Comparison of ENCODE assay signal across 21 mouse cellular contexts in genomic region chr15:68412156-68412555, GRCm38 (mm10).
"Had no signal": no experiment of that assay in that cellular context is flagged by ENCODE, and none has a peak within 500 bp of the region (broad histone marks: within the 10 kb centered on the region; RNA-seq: fewer than 3 reads in every experiment).

No protein-coding gene starts in this region.

- DNase-seq: kidney, postnatal 10 days; kidney, postnatal 36 days; layer of hippocampus, postnatal 36 days; liver, postnatal 0 days; lung, embryonic 14.5 days; retina, postnatal 1 day; right cerebral cortex, postnatal 25 days; thymus, adult 2 months; thymus, postnatal 14 days; thymus, postnatal 4 days had no signal

- H3K4me2 ChIP-seq: kidney, embryonic 15.5 days; liver, embryonic 11.5 days; lung, embryonic 14.5 days; midbrain, embryonic 12.5 days; midbrain, embryonic 15.5 days; neural tube, embryonic 12.5 days; neural tube, embryonic 15.5 days had no signal

- H3K9ac ChIP-seq: kidney, embryonic 15.5 days; liver, embryonic 14.5 days; liver, postnatal 0 days; lung, embryonic 14.5 days; midbrain, embryonic 12.5 days; midbrain, embryonic 15.5 days; neural tube, embryonic 12.5 days; neural tube, embryonic 15.5 days had no signal

- H3K27me3 ChIP-seq: kidney, embryonic 15.5 days; midbrain, embryonic 12.5 days; midbrain, embryonic 15.5 days; neural tube, embryonic 12.5 days; neural tube, embryonic 15.5 days had no signal

- H3K4me3 ChIP-seq: kidney, embryonic 15.5 days; left cerebral cortex, adult 2 months; midbrain, embryonic 12.5 days; midbrain, embryonic 15.5 days; neural tube, embryonic 12.5 days; neural tube, embryonic 15.5 days had no signal

- H3K27ac ChIP-seq: kidney, embryonic 15.5 days; left cerebral cortex, adult 2 months; liver, embryonic 14.5 days; macrophage; midbrain, embryonic 12.5 days; midbrain, embryonic 15.5 days; neural tube, embryonic 12.5 days; neural tube, embryonic 15.5 days; stomach, postnatal 0 days had no signal

- H3K36me3 ChIP-seq: kidney, embryonic 15.5 days; midbrain, embryonic 12.5 days; midbrain, embryonic 15.5 days; neural tube, embryonic 12.5 days; neural tube, embryonic 15.5 days had no signal

- H3K9me3 ChIP-seq: kidney, embryonic 15.5 days; midbrain, embryonic 12.5 days; midbrain, embryonic 15.5 days; neural tube, embryonic 12.5 days; neural tube, embryonic 15.5 days had no signal

- H3K4me1 ChIP-seq: kidney, embryonic 15.5 days; midbrain, embryonic 15.5 days; neural tube, embryonic 12.5 days had no signal

- ATAC-seq: liver, postnatal 0 days; lung, postnatal 0 days; midbrain, embryonic 15.5 days had no signal
